Mouse (Mus musculus): ENCODE results near the gene Kcnip1.

DNA sequence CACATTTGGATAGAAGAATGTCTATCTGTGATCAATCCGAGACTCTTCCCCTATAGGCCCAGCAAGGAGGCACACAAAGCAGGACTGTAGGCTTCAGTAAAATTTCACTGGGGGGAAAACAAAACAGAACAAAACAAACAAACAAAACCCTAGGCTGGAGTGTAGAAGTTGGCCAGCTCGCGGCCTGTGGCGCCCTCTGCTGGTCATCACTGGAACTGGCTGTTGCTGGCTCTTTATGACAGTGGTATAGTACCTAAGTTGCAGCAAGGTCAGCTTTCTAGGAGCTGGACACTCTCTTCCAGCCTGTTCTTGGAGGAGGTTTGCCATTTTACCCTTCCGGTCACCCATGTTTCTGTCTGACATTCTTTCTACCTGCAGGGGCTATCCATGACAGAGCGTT lies 75.4 kb downstream of the Kcnip1 start:
- TF ChIP-seq CTCF (IDR thresholded peaks at IDR 0.05; ENCODE audit: low read depth), result peak; percentile 97
- TF ChIP-seq EP300 (IDR thresholded peaks at IDR 0.05; ENCODE audit: low read depth), result no peak

Data from liver, embryonic 14.5 days (tissue).